Mouse (Mus musculus) hindbrain, embryonic 12.5 days (tissue): ENCODE measurements around the gene Ugt1a10. TPM values are rescaled to one million over a fixed set of nuclear protein-coding genes. Genes with fewer than 3 reads are reported as not detected.
"Not testable (repeated sequence)": the region's sequence is repeated elsewhere in the genome, so short reads cannot be mapped to it uniquely, and the experiment has no call there.

Experiments
- ATAC-seq: fragments of 200-750 bp; cut with Nextera tagmentation; 2 replicates; pipeline ENCODE4 v1.8.0; 2017; ENCODE audit warnings: moderate TSS enrichment; ENCODE audit not compliant: low FRiP score
- H3K27ac ChIP-seq: fragments of 300-500 bp; sonication (generic); 2 replicates; pipeline ENCODE4 v1.5.1; 2016; ENCODE audit warnings: mild to moderate bottlenecking
- H3K27me3 ChIP-seq: fragments of 300-500 bp; sonication (generic); 2 replicates; pipeline ENCODE4 v1.6.1; 2016; ENCODE audit warnings: mild to moderate bottlenecking
- H3K36me3 ChIP-seq: fragments of 300-500 bp; sonication (generic); 2 replicates; pipeline ENCODE4 v1.6.1; 2016; ENCODE audit warnings: mild to moderate bottlenecking
- H3K4me1 ChIP-seq: fragments of 300-500 bp; sonication (generic); 2 replicates; pipeline ENCODE4 v1.6.1; 2016
- H3K4me2 ChIP-seq: fragments of 300-500 bp; sonication (generic); replicated peaks from 2 replicates; pipeline ENCODE4 v1.6.1; 2016; ENCODE audit warnings: mild to moderate bottlenecking
- H3K4me3 ChIP-seq: fragments of 300-500 bp; sonication (generic); 2 replicates; pipeline ENCODE4 v1.5.1; 2016; ENCODE audit warnings: mild to moderate bottlenecking
- H3K9ac ChIP-seq: fragments of 300-500 bp; sonication (generic); 2 replicates; pipeline ENCODE4 v1.6.1; 2016; ENCODE audit warnings: mild to moderate bottlenecking, moderate library complexity
- H3K9me3 ChIP-seq: fragments of 300-500 bp; sonication (generic); replicated peaks from 2 replicates; pipeline ENCODE4 v1.6.1; 2016; ENCODE audit warnings: mild to moderate bottlenecking
- WGBS: fragments of 180-500 bp; shearing (Covaris S2); methylation state at CpG from one replicate; pipeline ENCODE4 v1.1.7; 2016; 5-methylcytosine and 5-hydroxymethylcytosine counted together
- polyA plus RNA-seq: library from polyadenylated mRNA; unstranded; fragments of >200 nt; fragmentation: Nextera tagmentation; extraction: Ambion mirVana; gene quantifications from 2 replicates; pipeline ENCODE4 v1.2.1, GENCODE M21; 2016

Ugt1a10 gene
- polyA plus RNA-seq, 1 experiment from 2014 or later: not detected

- not testable (repeated sequence) for ATAC-seq, H3K9ac ChIP-seq, H3K27ac ChIP-seq, H3K4me2 ChIP-seq, H3K4me1 ChIP-seq, H3K36me3 ChIP-seq, H3K4me3 ChIP-seq, H3K27me3 ChIP-seq
- peaks cover 32% of the 10 kb centered on the region for H3K9me3 ChIP-seq
Measured at GRCm38 (mm10) chr1:88223011-88223515, 167.9 kb downstream of the Ugt1a10 start.

GRCm38 (mm10) chr1:88223591-88223990, 168.4 kb downstream of the Ugt1a10 start:
- Histone ChIP-seq H3K4me2 (no peak overlapping the region), H3K27me3 (no peaks in the 10 kb centered on the region), H3K4me3 (no peak overlapping the region), H3K9me3 (peaks cover 37% of the 10 kb centered on the region), H3K4me1 (no peaks in the 10 kb centered on the region), H3K27ac (no peak overlapping the region), H3K9ac (no peak overlapping the region), H3K36me3 (no peaks in the 10 kb centered on the region)
- 60% methylated on average over 1 of the region's 1 CpGs for WGBS
- no peak for ATAC-seq

GRCm38 (mm10) chr1:88224029-88224776, 169.0 kb downstream of the Ugt1a10 start:
- H3K4me1 ChIP-seq: no peaks in the 10 kb centered on the region
- peaks cover 43% of the 10 kb centered on the region for H3K9me3 ChIP-seq
- 67% methylated on average over 2 of the region's 2 CpGs for WGBS
- H3K9ac ChIP-seq: no peak overlapping the region
- no peak for ATAC-seq
- no peak overlapping the region for H3K27ac ChIP-seq
- no peak overlapping the region for H3K4me2 ChIP-seq
- no peak overlapping the region for H3K4me3 ChIP-seq
- H3K27me3 ChIP-seq: no peaks in the 10 kb centered on the region
- no peaks in the 10 kb centered on the region for H3K36me3 ChIP-seq

- not testable (repeated sequence) for H3K4me2 ChIP-seq, H3K27me3 ChIP-seq, ATAC-seq, H3K9ac ChIP-seq, H3K27ac ChIP-seq, H3K4me1 ChIP-seq, H3K4me3 ChIP-seq, H3K36me3 ChIP-seq
- peaks cover 54% of the 10 kb centered on the region for H3K9me3 ChIP-seq
- WGBS: 41% methylated on average over 2 of the region's 2 CpGs
Measured at GRCm38 (mm10) chr1:88225301-88225700, 170.1 kb downstream of the Ugt1a10 start.

GRCm38 (mm10) chr1:88225741-88226140, 170.6 kb downstream of the Ugt1a10 start:
- Histone ChIP-seq H3K4me2 (no peak overlapping the region), H3K4me3 (no peak overlapping the region), H3K27me3 (no peaks in the 10 kb centered on the region), H3K36me3 (no peaks in the 10 kb centered on the region), H3K4me1 (no peaks in the 10 kb centered on the region), H3K9ac (no peak overlapping the region), H3K27ac (no peak overlapping the region), H3K9me3 (peaks cover 59% of the 10 kb centered on the region)
- no peak for ATAC-seq

GRCm38 (mm10) chr1:88226670-88227379, 171.6 kb downstream of the Ugt1a10 start, which contains the start of gene Mroh2a:
Gene Mroh2a, plus strand, starts transcription at chr1:88226986.
- Histone ChIP-seq H3K4me3 (no peak within 1 kb of the TSS), H3K4me1 (no peaks in the 10 kb centered on the region), H3K36me3 (no peaks in the 10 kb centered on the region), H3K27me3 (no peaks in the 10 kb centered on the region), H3K9me3 (peaks cover 70% of the 10 kb centered on the region), H3K4me2 (no peak within 1 kb of the TSS), H3K9ac (no peak within 1 kb of the TSS), H3K27ac (no peak within 1 kb of the TSS)
- no peak for ATAC-seq
- WGBS: 53% methylated on average over 5 of the region's 5 CpGs

GRCm38 (mm10) chr1:88227482-88227881, 172.3 kb downstream of the Ugt1a10 start:
- peaks cover 72% of the 10 kb centered on the region for H3K9me3 ChIP-seq
- no peak for ATAC-seq
- H3K36me3 ChIP-seq: no peaks in the 10 kb centered on the region
- no peaks in the 10 kb centered on the region for H3K27me3 ChIP-seq
- H3K9ac ChIP-seq: no peak overlapping the region
- 58% methylated on average over 2 of the region's 2 CpGs for WGBS
- H3K4me1 ChIP-seq: no peaks in the 10 kb centered on the region
- no peak overlapping the region for H3K4me2 ChIP-seq
- no peak overlapping the region for H3K4me3 ChIP-seq
- H3K27ac ChIP-seq: no peak overlapping the region

- H3K36me3 ChIP-seq: no peaks in the 10 kb centered on the region
- ATAC-seq: no peak
- no peak overlapping the region for H3K4me2 ChIP-seq
- H3K27me3 ChIP-seq: no peaks in the 10 kb centered on the region
- no peak overlapping the region for H3K9ac ChIP-seq
- H3K4me3 ChIP-seq: no peak overlapping the region
- no peaks in the 10 kb centered on the region for H3K4me1 ChIP-seq
- WGBS: 70% methylated on average over 7 of the region's 7 CpGs
- no peak overlapping the region for H3K27ac ChIP-seq
- peaks cover 79% of the 10 kb centered on the region for H3K9me3 ChIP-seq
Measured at GRCm38 (mm10) chr1:88228121-88228520, 172.9 kb downstream of the Ugt1a10 start.

GRCm38 (mm10) chr1:88229566-88229965, 174.4 kb downstream of the Ugt1a10 start:
- Histone ChIP-seq H3K9me3 (peaks cover 93% of the 10 kb centered on the region), H3K4me1 (no peaks in the 10 kb centered on the region), H3K4me3 (no peak overlapping the region), H3K9ac (no peak overlapping the region), H3K27me3 (no peaks in the 10 kb centered on the region), H3K27ac (no peak overlapping the region), H3K4me2 (no peak overlapping the region), H3K36me3 (no peaks in the 10 kb centered on the region)
- 79% methylated on average over 3 of the region's 3 CpGs for WGBS
- ATAC-seq: no peak

- Histone ChIP-seq H3K36me3 (no peaks in the 10 kb centered on the region), H3K27ac (no peak overlapping the region), H3K4me1 (no peaks in the 10 kb centered on the region), H3K27me3 (no peaks in the 10 kb centered on the region), H3K9me3 (peaks cover 97% of the 10 kb centered on the region), H3K4me3 (no peak overlapping the region), H3K4me2 (no peak overlapping the region), H3K9ac (no peak overlapping the region)
- ATAC-seq: no peak
- WGBS: 83% methylated on average over 5 of the region's 5 CpGs
Measured at GRCm38 (mm10) chr1:88229986-88230385, 174.8 kb downstream of the Ugt1a10 start.

- Histone ChIP-seq H3K4me1 (no peaks in the 10 kb centered on the region), H3K9me3 (peaks cover 100% of the 10 kb centered on the region), H3K9ac (no peak overlapping the region), H3K4me3 (no peak overlapping the region), H3K36me3 (no peaks in the 10 kb centered on the region), H3K27ac (no peak overlapping the region), H3K27me3 (no peaks in the 10 kb centered on the region), H3K4me2 (no peak overlapping the region)
- no peak for ATAC-seq
- WGBS: 75% methylated on average over 7 of the region's 7 CpGs
Measured at GRCm38 (mm10) chr1:88230421-88230820, 175.2 kb downstream of the Ugt1a10 start.

- H3K27ac ChIP-seq: no peak overlapping the region
- no peaks in the 10 kb centered on the region for H3K4me1 ChIP-seq
- no peaks in the 10 kb centered on the region for H3K36me3 ChIP-seq
- no peak for ATAC-seq
- WGBS: 73% methylated on average over 6 of the region's 6 CpGs
- H3K4me3 ChIP-seq: no peak overlapping the region
- H3K9me3 ChIP-seq: peaks cover 100% of the 10 kb centered on the region
- H3K27me3 ChIP-seq: no peaks in the 10 kb centered on the region
- H3K4me2 ChIP-seq: no peak overlapping the region
- H3K9ac ChIP-seq: no peak overlapping the region
Measured at GRCm38 (mm10) chr1:88230981-88231802, 176.0 kb downstream of the Ugt1a10 start.
